Mouse (Mus musculus): ENCODE measurements around the gene Dcaf4.

DNA sequence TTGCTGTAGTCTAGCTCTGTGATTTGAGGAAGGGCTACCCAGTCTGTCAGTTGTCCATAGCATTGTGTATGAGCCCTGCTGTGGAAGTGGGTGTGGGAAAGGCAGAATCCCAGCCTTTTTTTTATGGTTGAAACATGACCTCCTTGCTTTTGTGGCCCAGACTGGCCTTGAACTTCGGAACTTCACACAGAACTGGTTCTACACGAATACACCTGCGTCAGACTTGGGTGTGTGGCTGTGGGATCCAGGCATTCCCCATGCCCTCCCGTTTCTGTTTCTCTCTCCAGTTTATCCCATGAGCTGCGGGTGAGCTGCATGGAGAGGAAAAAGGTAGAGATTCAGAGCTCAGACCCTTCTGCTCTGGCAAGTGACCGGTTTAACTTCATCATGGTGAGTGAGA, 11.7 kb downstream of the Dcaf4 start:
- no peak for TF ChIP-seq CTCF (IDR thresholded peaks at IDR 0.05)
- no peak for TF ChIP-seq POLR2A (IDR thresholded peaks at IDR 0.05; ENCODE audit: insufficient read depth, low read depth, low read length)
- no peak for TF ChIP-seq EP300 (IDR thresholded peaks at IDR 0.05; ENCODE audit: insufficient read depth, low read depth, low read length)

Measured in heart, adult 2 months (tissue).